Comparison of ENCODE assay signal across 8 mouse cellular contexts in genomic region chr15:30424290-30424689, GRCm38 (mm10).
DNase-seq lines count a peak whose midpoint lies in the region; ATAC-seq lines count a peak whose summit lies in the region.

No protein-coding gene starts in this region.

- 61% methylated on average over 9 of the region's 9 CpGs for WGBS in hindbrain, embryonic 14.5 days
- 62% methylated on average over 9 of the region's 9 CpGs for WGBS in hindbrain, embryonic 13.5 days

- no peak overlapping the region for H3K4me2 ChIP-seq in hindbrain, embryonic 14.5 days (replicated peaks)
- no peak overlapping the region for H3K4me2 ChIP-seq in hindbrain, embryonic 13.5 days

- H3K27ac ChIP-seq in hindbrain, embryonic 14.5 days = no peak overlapping the region
- no peak overlapping the region for H3K27ac ChIP-seq in hindbrain, embryonic 13.5 days

- no peaks in the 10 kb centered on the region for H3K36me3 ChIP-seq in hindbrain, embryonic 14.5 days (replicated peaks; ENCODE audit: control insufficient read depth, insufficient read depth)
- H3K36me3 ChIP-seq in hindbrain, embryonic 13.5 days = no peaks in the 10 kb centered on the region

- H3K27me3 ChIP-seq in hindbrain, embryonic 14.5 days (ENCODE audit: control insufficient read depth, insufficient read depth, low read length) = no peaks in the 10 kb centered on the region
- no peaks in the 10 kb centered on the region for H3K27me3 ChIP-seq in hindbrain, embryonic 13.5 days

- H3K9me3 ChIP-seq in hindbrain, embryonic 14.5 days (ENCODE audit: control insufficient read depth, low read length) = no peaks in the 10 kb centered on the region
- H3K9me3 ChIP-seq in hindbrain, embryonic 13.5 days = no peaks in the 10 kb centered on the region

- intact Hi-C loops in heart, postnatal 36 days (cut with DNase I) = loop anchor here (10.0 kb wide), 1 partner anchor 841 kb away; no protein-coding TSS in a partner anchor

- no peak for ATAC-seq in hindbrain, embryonic 14.5 days (ENCODE audit: low FRiP score)
- ATAC-seq in hindbrain, embryonic 13.5 days (ENCODE audit: low FRiP score) = no peak

- peak; percentile 47 for DNase-seq in hindbrain, embryonic 14.5 days (ENCODE audit: low spot score)
- peak; percentile 8 for DNase-seq in R1 (ENCODE audit: low read depth, low spot score)
- peak; percentile 8 for DNase-seq in embryo, embryonic 9.5 days (ENCODE audit: extremely low spot score)
- peak; percentile 15 for DNase-seq in mesoderm, embryonic 11.5 days (ENCODE audit: low read depth, low spot score)
- no peak for DNase-seq in spleen, postnatal 14 days (ENCODE audit: low spot score in 2 of 2)
- DNase-seq in heart, postnatal 36 days = no peak
- no peak for DNase-seq in urinary bladder, postnatal 25 days (ENCODE audit: low spot score)

- no peaks in the 10 kb centered on the region for H3K4me1 ChIP-seq in hindbrain, embryonic 14.5 days (replicated peaks; ENCODE audit: control insufficient read depth, insufficient read depth, low read length)
- H3K4me1 ChIP-seq in hindbrain, embryonic 13.5 days (replicated peaks) = 0 out of 2 replicates have a peak, but pooled peaks cover 4% of the 10 kb centered on the region

- H3K9ac ChIP-seq in hindbrain, embryonic 14.5 days = no peak overlapping the region
- no peak overlapping the region for H3K9ac ChIP-seq in hindbrain, embryonic 13.5 days

- no peak overlapping the region for H3K4me3 ChIP-seq in hindbrain, embryonic 14.5 days (replicated peaks; ENCODE audit: low read length)
- no peak overlapping the region for H3K4me3 ChIP-seq in hindbrain, embryonic 13.5 days

Comparison
In these comparisons a context has a peak if more than half of its experiments do, and no peak if none do; other contexts are left out.
1. DNase-seq: peak in hindbrain, embryonic 14.5 days (single experiment), R1 (single experiment), embryo, embryonic 9.5 days (single experiment) and mesoderm, embryonic 11.5 days (single experiment); none in spleen, postnatal 14 days (0 of 2), heart, postnatal 36 days (0 of 2) and urinary bladder, postnatal 25 days (single experiment).